Comparison of ENCODE assay signal across 9 mouse cellular contexts in the genomic region with DNA sequence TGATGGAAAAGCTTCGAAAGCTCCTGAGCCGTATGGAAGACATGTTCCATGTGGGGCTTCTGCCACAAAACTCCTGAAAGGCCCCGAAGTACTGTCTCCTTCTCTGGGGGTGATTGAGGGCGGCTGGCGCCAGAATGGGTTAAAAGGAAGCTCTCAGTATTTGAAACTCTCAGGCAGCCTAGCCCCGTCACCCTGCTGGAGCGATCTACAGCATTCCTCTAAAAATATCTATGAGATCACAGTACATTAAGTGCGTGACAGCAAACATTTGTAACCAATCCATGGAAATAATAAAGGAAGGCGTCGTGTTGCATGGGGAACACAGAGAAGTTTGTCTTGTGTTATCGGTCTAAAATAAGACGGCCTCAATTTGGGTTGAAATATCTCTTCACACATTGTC.
"Had no signal": no experiment of that assay in that cellular context is flagged by ENCODE, and none has a peak within 500 bp of the region (broad histone marks: within the 10 kb centered on the region; RNA-seq: fewer than 3 reads in every experiment).

No protein-coding gene starts in this region.

- ATAC-seq: liver, embryonic 12.5 days; midbrain, embryonic 13.5 days had no signal

- H3K36me3 ChIP-seq: limb, embryonic 15.5 days had no signal

- H3K9ac ChIP-seq: limb, embryonic 15.5 days; liver, embryonic 12.5 days; midbrain, embryonic 13.5 days had no signal

- H3K4me3 ChIP-seq: limb, embryonic 15.5 days; liver, embryonic 12.5 days; midbrain, embryonic 13.5 days had no signal

- H3K27me3 ChIP-seq: limb, embryonic 15.5 days; liver, embryonic 12.5 days; midbrain, embryonic 13.5 days had no signal

- H3K9me3 ChIP-seq: limb, embryonic 15.5 days; liver, embryonic 12.5 days; midbrain, embryonic 13.5 days had no signal

- H3K27ac ChIP-seq: limb, embryonic 15.5 days; liver, embryonic 12.5 days; midbrain, embryonic 13.5 days; stomach, postnatal 0 days had no signal

- DNase-seq: kidney, adult 11 months; kidney, postnatal 25 days; layer of hippocampus, adult 9-11 months; layer of hippocampus, postnatal 36 days; right cerebral cortex, postnatal 14 days had no signal

- H3K4me2 ChIP-seq: limb, embryonic 15.5 days; liver, embryonic 12.5 days; midbrain, embryonic 13.5 days had no signal
